Mouse (Mus musculus): ENCODE measurements around the gene Uhrf1bp1l.

DNA sequence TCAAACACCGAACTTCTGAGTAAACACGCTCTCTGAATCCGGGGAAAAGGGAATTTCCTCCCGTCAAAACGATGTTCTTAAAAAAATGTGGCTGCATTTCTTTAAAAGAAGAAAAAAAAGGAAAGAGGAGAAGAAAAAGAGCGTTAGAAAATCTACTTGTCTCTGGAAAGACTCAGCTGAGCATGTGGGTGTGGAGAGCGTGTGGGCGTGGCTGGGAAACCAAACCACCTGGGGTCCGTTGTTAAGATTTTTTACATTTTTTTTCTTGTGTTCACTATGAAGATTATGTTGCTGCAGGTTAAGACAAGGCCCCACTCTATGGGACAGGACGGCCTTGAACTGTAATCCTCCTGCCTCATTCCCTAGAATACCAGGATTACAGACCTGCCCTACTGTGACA is 29.9 kb upstream of the Uhrf1bp1l start:
- TF ChIP-seq CTCF (IDR thresholded peaks at IDR 0.05; ENCODE audit: low read depth, low read length) (no peak), GATA1 (IDR thresholded peaks at IDR 0.05; ENCODE audit: borderline replicate concordance, low read length) (no peak), TAL1 (conservative IDR thresholded peaks at IDR 0.05; ENCODE audit: low read depth, low read length) (no peak), GATA2 (IDR thresholded peaks at IDR 0.05; ENCODE audit: borderline replicate concordance, low read depth, low read length) (no peak)
